Mouse (Mus musculus): ENCODE data around the gene Acot5.

DNA sequence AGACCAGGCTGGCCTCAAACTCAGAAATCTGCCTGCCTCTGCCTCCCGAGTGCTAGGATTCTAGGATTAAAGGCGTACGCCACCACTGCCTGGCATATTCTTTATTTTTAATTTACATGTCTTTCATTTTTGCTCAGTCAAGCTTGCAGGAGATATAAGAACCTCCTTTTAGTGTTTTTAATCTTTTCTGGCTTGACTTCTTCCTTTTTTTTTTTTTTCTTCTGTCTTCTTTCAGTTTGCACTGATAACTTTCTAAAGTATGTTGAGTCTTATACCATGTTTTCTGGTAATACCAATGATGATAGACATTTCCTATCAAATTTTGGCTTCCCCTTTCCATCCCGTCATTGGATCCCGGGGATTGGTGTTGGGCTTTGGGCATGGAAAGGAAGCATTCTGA is 50.5 kb downstream of the Acot5 start:
- TF ChIP-seq POLR2A (IDR thresholded peaks at IDR 0.05; ENCODE audit: extremely low read depth, insufficient read depth, low read length) (no peak), CTCF (IDR thresholded peaks at IDR 0.05; ENCODE audit: low read depth, low read length) (no peak)

Measured in liver, adult 2 months (tissue).